Mouse (Mus musculus) embryonic facial prominence, embryonic 10.5 days (tissue): ENCODE measurements around the gene Cxcl16. TPM values are rescaled to one million over a fixed set of nuclear protein-coding genes. Genes with fewer than 3 reads are reported as not detected.
"Not testable (repeated sequence)": the region's sequence is repeated elsewhere in the genome, so short reads cannot be mapped to it uniquely, and the experiment has no call there.

Experiments
- DNase-seq: peaks from one replicate; pipeline ENCODE4 v3.0.0-alpha.2; 2017; ENCODE audit warnings: low spot score
- H3K27ac ChIP-seq: fragments of 300-500 bp; sonication (generic); replicated peaks from 2 replicates; pipeline ENCODE4 v1.5.1; 2016; ENCODE audit warnings: mild to moderate bottlenecking
- H3K27me3 ChIP-seq: fragments of 300-500 bp; sonication (generic); replicated peaks from 2 replicates; pipeline ENCODE4 v1.6.1; 2016; ENCODE audit warnings: low read depth, mild to moderate bottlenecking; ENCODE audit not compliant: poor library complexity, severe bottlenecking
- H3K36me3 ChIP-seq: fragments of 300-500 bp; sonication (generic); replicated peaks from 2 replicates; pipeline ENCODE4 v1.6.1; 2016; ENCODE audit warnings: mild to moderate bottlenecking, moderate library complexity
- H3K4me1 ChIP-seq: fragments of 300-500 bp; sonication (generic); 2 replicates; pipeline ENCODE4 v1.6.1; 2016
- H3K4me3 ChIP-seq: fragments of 300-500 bp; sonication (generic); 2 replicates; pipeline ENCODE4 v1.5.1; 2016; ENCODE audit warnings: mild to moderate bottlenecking, moderate library complexity
- H3K9me3 ChIP-seq: fragments of 300-500 bp; sonication (generic); 2 replicates; pipeline ENCODE4 v1.6.1; 2016; ENCODE audit warnings: mild to moderate bottlenecking
- WGBS: fragments of 180-500 bp; shearing (Covaris S2); methylation state at CpG from one replicate; pipeline ENCODE4 v1.1.7; 2016; 5-methylcytosine and 5-hydroxymethylcytosine counted together
- microRNA-seq: library from miRNA; unstranded; fragments of <30 nt; microRNA quantifications from one replicate; pipeline ENCODE4, GENCODE M21; 2017
- polyA plus RNA-seq: library from polyadenylated mRNA; unstranded; fragments of >200 nt; fragmentation: Nextera tagmentation; extraction: Ambion mirVana; gene quantifications from 2 replicates; pipeline ENCODE4 v1.2.1, GENCODE M21; 2016

Gene Cxcl16
- polyA plus RNA-seq, 1 experiment from 2014 or later, result 0.39 TPM

DNA sequence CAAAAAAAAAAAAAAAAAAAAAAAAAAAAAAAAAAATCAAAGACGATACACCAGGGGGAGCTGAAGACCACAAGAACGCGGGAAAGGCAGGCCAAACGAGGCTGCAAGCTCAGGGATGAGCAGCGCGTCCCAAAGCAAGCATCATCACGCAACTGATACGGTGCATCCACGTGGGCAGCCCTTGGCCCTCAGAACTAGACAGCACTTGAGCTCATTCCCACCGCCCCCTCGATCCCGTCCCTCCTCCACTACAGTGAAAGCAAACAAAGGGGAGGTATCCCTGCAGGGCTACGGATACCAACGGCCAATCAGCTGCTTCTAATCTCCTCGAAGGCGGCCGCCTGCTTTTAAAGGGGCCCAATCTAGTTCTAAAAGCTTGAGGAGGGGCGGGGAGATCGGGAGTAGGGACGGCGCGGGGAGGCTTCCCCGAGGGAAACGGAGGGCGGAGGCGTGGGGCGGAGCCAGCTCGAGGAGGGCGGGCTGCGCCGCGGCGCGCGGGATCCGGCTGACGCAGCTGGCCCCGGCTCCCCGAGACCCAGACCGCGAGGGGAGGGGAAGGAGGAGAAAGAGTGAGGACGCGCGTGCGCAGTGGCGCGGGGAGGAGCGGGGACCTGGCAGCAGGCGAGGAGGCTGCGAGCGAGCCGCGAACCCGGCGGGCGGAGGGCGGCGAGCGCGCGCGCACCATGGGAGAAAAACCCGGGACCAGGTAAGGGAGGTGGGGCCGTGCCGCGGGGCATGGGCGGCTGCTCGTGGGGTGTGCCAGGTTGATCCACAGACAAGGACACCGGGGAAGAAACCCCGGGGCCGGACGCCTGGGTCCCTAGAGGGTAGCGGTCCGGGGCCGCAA, 27.5 kb downstream of the Cxcl16 start, which contains the start of gene Arrb2:
Arrb2 (plus strand) TSS at position 588 of the 847 bp plus-strand sequence.
- Histone ChIP-seq H3K27me3 (no peaks in the 10 kb centered on the region), H3K36me3 (peaks cover 22% of the 10 kb centered on the region), H3K4me1 (peaks cover 43% of the 10 kb centered on the region), H3K9me3 (no peaks in the 10 kb centered on the region), H3K27ac (peak within 1 kb of the TSS; percentile 92), H3K4me3 (peak within 1 kb of the TSS; percentile 88)
- under 1% methylated on average over 75 of the region's 75 CpGs for WGBS
- peak; percentile 99 for DNase-seq

DNA sequence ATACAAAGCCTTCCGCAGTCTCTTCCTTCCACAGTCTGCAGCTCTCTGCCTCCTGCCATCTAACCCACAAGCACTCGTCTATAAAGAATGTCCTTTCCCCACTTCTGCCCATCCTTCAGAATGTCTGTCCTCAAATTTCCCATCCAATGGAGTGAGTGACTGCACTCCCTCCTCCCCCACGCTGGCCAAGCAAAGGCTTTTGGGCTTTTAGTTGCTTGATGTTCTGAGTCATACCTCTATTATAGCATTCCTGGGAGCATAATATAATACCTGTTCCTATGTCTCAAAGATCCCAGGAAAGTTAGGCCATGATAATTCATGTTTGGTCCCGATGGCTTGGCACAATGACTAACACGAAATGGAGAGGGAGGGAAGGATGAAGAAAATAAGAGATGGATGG, 28.2 kb downstream of the Cxcl16 start:
- H3K4me3 ChIP-seq, result peak overlapping the region; percentile 88
- peaks cover 43% of the 10 kb centered on the region for H3K4me1 ChIP-seq
- no peak for DNase-seq
- H3K9me3 ChIP-seq, result no peaks in the 10 kb centered on the region
- H3K36me3 ChIP-seq, result peaks cover 15% of the 10 kb centered on the region
- peak overlapping the region; percentile 92 for H3K27ac ChIP-seq
- WGBS, result 32% methylated on average over 5 of the region's 5 CpGs
- H3K27me3 ChIP-seq, result no peaks in the 10 kb centered on the region

GRCm38 (mm10) chr11:70426598-70426997, 33.2 kb downstream of the Cxcl16 start:
- not testable (repeated sequence) for H3K4me3 ChIP-seq, H3K27ac ChIP-seq, H3K27me3 ChIP-seq, H3K9me3 ChIP-seq, H3K4me1 ChIP-seq, DNase-seq, H3K36me3 ChIP-seq
- WGBS, result 85% methylated on average over 6 of the region's 6 CpGs

DNA sequence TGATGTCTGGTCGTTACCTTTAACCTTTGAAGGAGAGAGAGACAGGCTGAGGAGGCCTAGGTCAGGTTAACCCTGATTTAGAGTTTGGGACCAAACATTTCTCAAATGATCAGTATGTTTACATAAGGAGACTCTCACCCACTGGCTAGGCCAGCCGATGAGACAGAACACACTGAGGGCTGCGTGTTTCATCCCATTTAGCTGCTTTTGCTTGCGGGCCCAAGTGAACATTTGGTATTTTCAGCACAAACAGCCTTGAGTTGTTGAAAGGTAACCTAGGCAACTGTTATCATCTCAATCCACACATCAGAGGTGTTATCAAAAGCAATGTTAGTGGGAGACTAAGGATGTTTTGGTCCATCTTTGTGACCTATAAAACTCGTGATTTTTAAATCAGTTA, 40.3 kb downstream of the Cxcl16 start:
- 75% methylated on average over 5 of the region's 5 CpGs for WGBS
- Histone ChIP-seq H3K4me1 (no peaks in the 10 kb centered on the region), H3K36me3 (no peaks in the 10 kb centered on the region), H3K4me3 (no peak overlapping the region), H3K9me3 (no peaks in the 10 kb centered on the region), H3K27me3 (no peaks in the 10 kb centered on the region), H3K27ac (no peak overlapping the region)
- DNase-seq, result no peak

GRCm38 (mm10) chr11:70418199-70418598, 41.6 kb downstream of the Cxcl16 start:
- Histone ChIP-seq H3K4me3 (no peak overlapping the region), H3K9me3 (no peaks in the 10 kb centered on the region), H3K4me1 (no peaks in the 10 kb centered on the region), H3K27me3 (no peaks in the 10 kb centered on the region), H3K36me3 (no peaks in the 10 kb centered on the region), H3K27ac (no peak overlapping the region)
- WGBS, result 70% methylated on average over 4 of the region's 4 CpGs
- DNase-seq, result no peak

- H3K9me3 ChIP-seq, result no peaks in the 10 kb centered on the region
- WGBS, result 16% methylated on average over 3 of the region's 3 CpGs
- H3K4me1 ChIP-seq, result peaks cover 9% of the 10 kb centered on the region
- H3K4me3 ChIP-seq, result no peak overlapping the region
- H3K27me3 ChIP-seq, result no peaks in the 10 kb centered on the region
- no peaks in the 10 kb centered on the region for H3K36me3 ChIP-seq
- DNase-seq, result peak; percentile 76
- H3K27ac ChIP-seq, result no peak overlapping the region
Measured at GRCm38 (mm10) chr11:70413961-70414360, 45.8 kb downstream of the Cxcl16 start.

GRCm38 (mm10) chr11:70412591-70412990, 47.2 kb downstream of the Cxcl16 start:
- no peaks in the 10 kb centered on the region for H3K9me3 ChIP-seq
- 79% methylated on average over 5 of the region's 5 CpGs for WGBS
- peaks cover 21% of the 10 kb centered on the region for H3K4me1 ChIP-seq
- peaks cover 7% of the 10 kb centered on the region for H3K36me3 ChIP-seq
- H3K27me3 ChIP-seq, result no peaks in the 10 kb centered on the region
- H3K27ac ChIP-seq, result no peak overlapping the region
- no peak overlapping the region for H3K4me3 ChIP-seq
- DNase-seq, result no peak

DNA sequence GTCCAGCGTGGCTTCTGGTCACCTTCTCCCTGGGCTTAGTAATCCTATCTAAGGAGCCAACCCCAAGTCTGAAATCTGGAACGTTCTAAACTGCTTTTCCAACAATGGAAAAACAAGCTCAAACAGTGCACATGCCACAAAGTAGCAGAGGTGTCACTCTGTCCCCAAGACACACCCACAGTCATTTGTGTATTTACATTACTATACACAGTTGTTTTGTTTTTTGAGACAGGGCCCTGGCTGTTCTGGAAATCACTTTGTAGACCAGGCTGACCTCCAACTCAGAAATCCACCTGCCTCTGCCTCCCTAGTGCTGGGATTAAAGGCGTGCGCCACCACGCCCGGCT, 49.5 kb downstream of the Cxcl16 start:
- no peak for DNase-seq
- WGBS, result 65% methylated on average over 6 of the region's 6 CpGs
- H3K27me3 ChIP-seq, result no peaks in the 10 kb centered on the region
- H3K36me3 ChIP-seq, result peaks cover 29% of the 10 kb centered on the region
- H3K9me3 ChIP-seq, result no peaks in the 10 kb centered on the region
- H3K4me1 ChIP-seq, result peaks cover 25% of the 10 kb centered on the region
- H3K4me3 ChIP-seq, result peak overlapping the region; percentile 91
- peak overlapping the region; percentile 95 for H3K27ac ChIP-seq

- H3K4me3 ChIP-seq, result peak within 1 kb of the TSS; percentile 91
- no peaks in the 10 kb centered on the region for H3K27me3 ChIP-seq
- H3K9me3 ChIP-seq, result no peaks in the 10 kb centered on the region
- H3K27ac ChIP-seq, result peak within 1 kb of the TSS; percentile 95
- under 1% methylated on average over 59 of the region's 59 CpGs for WGBS
- peaks cover 25% of the 10 kb centered on the region for H3K4me1 ChIP-seq
- peak; percentile 99 for DNase-seq
- peaks cover 34% of the 10 kb centered on the region for H3K36me3 ChIP-seq
Measured at GRCm38 (mm10) chr11:70409594-70410296, 50.0 kb downstream of the Cxcl16 start, which contains the start of gene Pelp1. TSS of gene Pelp1 (minus strand) at chr11:70410031.

Small RNAs within 50 kb of the gene (microRNA-seq; reads per million reads assigned to microRNA genes)
- gene Mir7115, result not detected

Other genes with a start within 250 kb of the Cxcl16 start
- gene Slc16a11, start 247.2 kb downstream of the Cxcl16 start, polyA plus RNA-seq, result 0.72 and 1.2 TPM in 2 replicates
- 11.6 and 11.7 TPM in 2 replicates for gene Slc16a13, start 238.9 kb downstream of the Cxcl16 start, polyA plus RNA-seq
- 5.0 and 7.2 TPM in 2 replicates for gene Bcl6b, start 230.2 kb downstream of the Cxcl16 start, polyA plus RNA-seq
- 210 and 215 TPM in 2 replicates for gene 0610010K14Rik, start 222.1 kb downstream of the Cxcl16 start, polyA plus RNA-seq
- 7.9 and 10.7 TPM in 2 replicates for gene Gm21988, start 220.2 kb downstream of the Cxcl16 start, polyA plus RNA-seq
- gene Rnasek, start 220.1 kb downstream of the Cxcl16 start, polyA plus RNA-seq, result 96.4 and 106 TPM in 2 replicates
- 2.7 and 3.9 TPM in 2 replicates for gene Alox12, start 204.6 kb downstream of the Cxcl16 start, polyA plus RNA-seq
- gene Alox12e, start 137.4 kb downstream of the Cxcl16 start, polyA plus RNA-seq, result not detected in 2 replicates
- 0.11 and 0.29 TPM in 2 replicates for gene Alox15, start 108.0 kb downstream of the Cxcl16 start, polyA plus RNA-seq
- 60.7 and 62.0 TPM in 2 replicates for gene Pelp1, start 50.0 kb downstream of the Cxcl16 start, polyA plus RNA-seq
- 28.4 and 29.4 TPM in 2 replicates for gene Arrb2, start 27.3 kb downstream of the Cxcl16 start, polyA plus RNA-seq
- gene Med11, start 8.1 kb downstream of the Cxcl16 start, polyA plus RNA-seq, result 44.1 TPM in 2 replicates
- gene Zmynd15, start 551 bp downstream of the Cxcl16 start, polyA plus RNA-seq, result 0.16 and 0.45 TPM in 2 replicates
- 0.35 and 0.77 TPM in 2 replicates for gene Tm4sf5, start 45.3 kb upstream of the Cxcl16 start, polyA plus RNA-seq
- not detected in 2 replicates for gene Vmo1, start 54.6 kb upstream of the Cxcl16 start, polyA plus RNA-seq
- gene Gltpd2, start 59.2 kb upstream of the Cxcl16 start, polyA plus RNA-seq, result 0.43 and 0.44 TPM in 2 replicates
- gene Psmb6, start 65.4 kb upstream of the Cxcl16 start, polyA plus RNA-seq, result 1,123 and 1,132 TPM in 2 replicates
- not detected in 2 replicates for gene Gm40193, start 73.0 kb upstream of the Cxcl16 start, polyA plus RNA-seq
- gene Pld2, start 80.1 kb upstream of the Cxcl16 start, polyA plus RNA-seq, result 3.2 and 3.7 TPM in 2 replicates
- 14.6 and 15.2 TPM in 2 replicates for gene Mink1, start 102.9 kb upstream of the Cxcl16 start, polyA plus RNA-seq
- not detected in 2 replicates for gene 4930544D05Rik, start 155.9 kb upstream of the Cxcl16 start, polyA plus RNA-seq
- gene Chrne, start 159.2 kb upstream of the Cxcl16 start, polyA plus RNA-seq, result not detected in 2 replicates
- gene Gp1ba, start 179.1 kb upstream of the Cxcl16 start, polyA plus RNA-seq, result 0.26 and 0.76 TPM in 2 replicates
- gene Rnf167, start 187.3 kb upstream of the Cxcl16 start, polyA plus RNA-seq, result 89.7 and 91.9 TPM in 2 replicates
- gene Slc25a11, start 187.5 kb upstream of the Cxcl16 start, polyA plus RNA-seq, result 135 and 137 TPM in 2 replicates
- 2,153 and 2,165 TPM in 2 replicates for gene Pfn1, start 194.7 kb upstream of the Cxcl16 start, polyA plus RNA-seq
- 72.9 and 88.4 TPM in 2 replicates for gene Eno3, start 197.2 kb upstream of the Cxcl16 start, polyA plus RNA-seq
- 181 and 185 TPM in 2 replicates for gene Spag7, start 209.4 kb upstream of the Cxcl16 start, polyA plus RNA-seq
- gene Camta2, start 228.1 kb upstream of the Cxcl16 start, polyA plus RNA-seq, result 10.5 and 10.9 TPM in 2 replicates
- 0.69 and 0.99 TPM in 2 replicates for gene Inca1, start 240.2 kb upstream of the Cxcl16 start, polyA plus RNA-seq
- 1.6 and 2.0 TPM in 2 replicates for gene Kif1c, start 240.6 kb upstream of the Cxcl16 start, polyA plus RNA-seq